Mouse (Mus musculus): Measurements from ENCODE around the gene Zfp420.
"Not testable (repeated sequence)": the region's sequence is repeated elsewhere in the genome, so short reads cannot be mapped to it uniquely, and the experiment has no call there.

The Zfp420 gene

DNA sequence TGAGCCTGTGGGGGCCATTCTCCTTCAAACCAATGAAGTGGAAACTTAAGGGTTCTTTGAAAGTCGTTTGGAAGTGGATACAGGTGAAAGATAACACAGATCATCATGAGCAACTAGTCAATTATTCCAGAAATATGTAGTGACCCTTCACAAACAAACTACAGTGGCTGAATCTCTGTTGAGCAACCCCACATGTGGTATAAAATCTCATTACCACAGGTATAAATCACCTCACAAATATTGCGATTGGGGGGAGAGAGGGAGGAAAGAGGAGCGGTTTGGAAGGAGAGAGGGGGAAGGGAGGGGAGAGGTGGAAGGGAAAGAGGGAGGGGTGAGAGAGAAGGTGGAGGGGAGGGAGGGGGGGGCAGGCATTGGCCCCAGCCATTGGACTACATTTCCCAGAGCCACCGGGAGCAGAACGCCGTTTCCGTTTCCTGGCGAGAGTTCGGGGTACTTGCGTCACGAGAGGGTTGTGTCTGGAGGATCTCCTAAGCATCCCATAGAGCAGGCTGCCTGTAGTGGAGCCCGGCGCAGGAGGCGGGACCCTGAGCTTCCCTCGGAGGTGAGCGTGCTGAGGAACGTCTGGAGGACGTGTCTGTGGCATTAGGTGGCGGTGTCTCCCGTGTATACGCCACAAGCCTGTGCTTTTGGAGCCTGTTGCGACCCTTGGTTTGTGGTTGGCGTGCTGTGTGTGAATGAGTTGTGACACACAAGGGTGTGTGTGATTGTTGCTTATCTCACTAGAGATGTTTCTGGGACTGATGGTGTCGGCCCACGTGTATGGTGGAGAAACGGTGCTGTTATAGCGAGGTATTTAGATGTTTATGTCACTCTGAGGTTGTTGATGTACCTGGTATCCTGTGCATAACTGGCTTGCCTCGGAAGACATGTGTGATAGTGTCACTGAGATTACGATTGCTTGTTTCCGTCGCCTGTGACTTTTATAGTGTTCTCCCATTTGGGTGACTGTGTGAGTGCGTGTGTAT lies at the start of gene Zfp420:
TSS of gene Zfp420 (plus strand) at position 448 of the 986 bp plus-strand sequence.
- peak; percentile 61 to 79 for DNase-seq (ENCODE audit: low spot score in 2 of 2)

DNA sequence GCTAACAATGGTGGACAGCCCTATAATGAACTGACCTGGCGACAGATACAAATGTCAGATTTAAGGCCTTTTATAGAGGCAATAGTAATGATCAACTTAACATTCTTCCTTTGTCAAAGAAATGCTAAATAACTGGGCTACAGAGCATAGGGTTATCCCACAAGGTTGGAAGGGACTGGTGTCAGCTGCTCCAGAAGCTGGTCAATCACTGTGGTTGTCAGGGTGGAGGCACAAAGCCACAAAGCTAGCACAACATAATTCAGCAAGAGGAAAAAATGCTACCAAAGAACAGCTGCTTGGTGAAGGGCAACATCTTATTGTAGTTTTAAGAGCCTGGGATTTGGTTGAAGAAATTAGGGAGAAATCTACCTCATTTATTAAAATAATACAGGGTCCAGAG lies 47.5 kb upstream of the Zfp420 start:
- no peak for DNase-seq (ENCODE audit: low spot score in 2 of 2)

DNA sequence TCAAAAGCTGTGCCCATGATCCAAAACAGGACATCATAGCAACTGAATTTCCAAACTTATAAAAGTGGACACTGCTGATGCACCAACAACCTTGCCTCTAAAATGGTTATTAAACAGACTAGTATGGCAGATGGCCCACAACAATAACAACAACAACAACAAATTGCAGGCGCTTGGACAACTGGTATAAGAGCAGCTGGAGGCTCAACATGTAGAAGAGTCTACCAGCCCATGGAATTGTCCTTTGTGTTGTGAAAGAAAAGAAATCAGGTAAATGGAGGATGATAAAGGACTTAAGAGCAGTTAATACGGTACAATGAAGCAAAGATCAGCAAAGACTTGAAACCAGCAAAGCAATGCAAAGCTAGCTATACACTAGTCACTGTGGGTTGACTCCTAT lies 45.4 kb upstream of the Zfp420 start:
- DNase-seq (ENCODE audit: low spot score in 2 of 2): no peak

DNA sequence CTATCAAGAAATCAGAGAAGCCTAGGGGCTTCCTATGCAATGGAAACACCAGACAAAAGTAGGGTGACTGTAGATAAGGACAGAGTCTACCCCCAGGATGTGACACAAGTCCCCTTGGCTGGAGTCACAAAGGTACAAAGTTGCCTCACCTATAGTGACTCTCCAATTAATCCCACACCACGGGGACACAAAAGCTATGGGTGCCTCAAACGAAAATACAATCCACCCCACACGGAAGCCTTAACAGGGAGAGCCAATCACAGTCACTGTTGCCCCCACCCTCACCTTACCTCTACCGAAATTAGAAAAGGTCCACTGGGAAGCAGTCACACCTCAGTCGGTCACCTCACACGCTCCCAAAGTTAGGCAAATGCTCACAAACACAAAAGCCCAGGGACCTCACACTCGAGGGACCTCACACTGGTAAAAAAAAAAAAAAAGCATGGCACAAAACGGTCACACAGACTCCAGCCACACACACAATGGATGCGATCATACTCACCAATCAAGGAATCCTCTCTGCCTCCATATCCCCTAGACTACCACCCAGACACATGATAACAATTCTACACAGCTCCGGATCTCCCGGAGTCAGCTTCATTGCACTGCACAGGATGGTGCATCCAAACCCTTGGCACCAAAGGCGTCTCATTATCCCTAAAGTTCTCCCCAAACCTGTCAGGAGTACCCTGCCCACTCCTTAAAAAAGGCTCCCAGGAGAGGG lies 44.6 kb upstream of the Zfp420 start:
- DNase-seq (ENCODE audit: low spot score in 2 of 2): no peak

DNA sequence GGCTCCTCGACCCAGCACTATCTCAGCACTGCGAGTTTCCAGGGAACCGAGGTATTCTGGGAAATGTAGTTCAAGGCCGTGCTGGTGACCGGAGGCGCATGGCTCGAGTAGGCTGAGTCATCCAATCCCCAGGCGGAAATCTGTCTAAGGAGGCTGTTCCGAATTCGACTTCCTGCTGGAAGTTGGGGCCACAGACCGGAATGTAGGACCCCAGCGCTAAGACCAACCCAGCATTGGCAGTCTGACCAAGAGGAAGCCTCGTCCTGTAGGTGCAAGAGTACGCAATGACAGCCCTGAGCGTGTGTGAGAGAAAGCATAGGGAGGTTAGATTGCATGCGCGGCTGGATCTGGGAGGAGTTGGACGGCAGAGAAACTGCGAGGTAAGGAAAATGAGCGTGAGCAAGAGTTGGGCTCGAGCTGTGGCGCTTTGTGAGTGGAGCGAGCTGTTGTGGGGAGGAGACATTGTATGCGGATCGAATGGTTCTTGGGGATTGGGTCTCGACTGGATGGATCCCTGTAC lies 43.8 kb upstream of the Zfp420 start, which contains the start of gene Zfp790:
TSS of gene Zfp790 (plus strand) at position 205 of the 520 bp plus-strand sequence.
- peak; percentile 66 to 83 for DNase-seq (ENCODE audit: low spot score in 2 of 2)

DNA sequence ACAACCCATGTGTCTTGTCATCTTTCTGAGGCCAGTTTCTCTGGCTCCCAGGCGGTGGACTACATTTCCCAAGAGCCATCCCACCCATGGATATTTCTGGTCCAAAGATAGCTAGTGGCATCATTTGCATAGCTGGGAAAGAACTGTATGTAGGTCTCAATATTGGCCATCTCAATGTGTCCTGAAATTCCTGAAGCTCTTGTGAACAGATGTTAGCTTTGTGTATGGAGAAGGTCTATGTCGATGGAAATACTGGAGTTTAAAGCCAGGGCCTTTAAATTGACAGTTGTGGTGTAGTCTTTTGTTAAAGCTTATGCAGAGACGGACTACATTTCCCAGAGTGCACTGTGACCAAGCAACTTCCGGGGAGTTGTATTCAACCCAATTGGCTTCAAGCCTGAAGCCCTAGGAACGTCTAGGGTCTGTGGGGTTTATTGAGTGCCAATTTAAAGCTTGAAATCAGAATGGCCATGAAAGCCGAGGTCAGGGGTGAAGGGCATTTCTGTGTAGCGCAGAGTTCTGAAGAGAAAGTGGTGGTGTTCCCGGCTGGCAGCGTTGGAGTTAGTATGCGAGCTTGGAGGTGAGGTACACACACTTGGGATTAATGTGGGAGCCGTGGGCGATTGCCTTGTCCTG lies 41.0 kb upstream of the Zfp420 start:
- peak; percentile 27 to 63 for DNase-seq (ENCODE audit: low spot score in 2 of 2)

DNA sequence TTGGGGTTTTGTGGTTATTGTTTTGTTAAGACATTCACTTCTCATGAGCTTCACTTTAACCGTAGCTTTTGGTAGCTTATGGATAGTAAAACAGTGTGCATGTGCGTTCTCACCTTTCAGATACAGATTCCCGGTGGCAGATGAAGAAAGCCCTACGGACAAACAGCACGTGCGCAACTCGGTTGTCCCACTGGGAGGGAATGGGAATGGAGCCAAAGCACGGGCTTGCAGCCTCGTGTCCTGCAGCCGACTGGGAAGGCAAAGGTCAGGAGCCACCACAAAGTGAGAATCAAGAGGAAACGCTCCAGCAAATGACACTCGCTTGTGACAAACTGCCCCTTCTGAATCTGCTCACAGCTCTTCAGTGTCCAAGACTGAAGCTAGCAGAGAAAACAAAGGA lies 31.8 kb upstream of the Zfp420 start:
- no peak for DNase-seq (ENCODE audit: low spot score in 2 of 2)

DNA sequence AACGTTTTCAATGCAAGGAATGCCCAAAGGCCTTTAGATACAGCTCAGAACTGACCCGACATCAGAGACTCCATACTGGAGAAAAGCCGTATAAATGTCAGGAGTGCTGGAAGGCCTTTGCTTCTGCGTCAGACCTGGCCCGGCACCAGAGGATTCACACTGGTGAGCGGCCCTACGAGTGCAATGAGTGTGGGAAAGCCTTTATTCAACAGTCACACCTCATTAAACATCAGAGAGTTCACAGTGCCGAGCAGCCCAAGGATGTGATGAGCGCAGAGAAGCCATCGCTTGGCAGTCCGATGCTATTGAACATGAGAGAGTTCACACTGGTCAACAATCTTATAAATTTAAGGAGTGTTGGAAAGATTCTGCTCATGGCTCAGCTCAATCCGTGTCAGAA lies 30.0 kb upstream of the Zfp420 start:
- no peak for DNase-seq (ENCODE audit: low spot score in 2 of 2)

DNA sequence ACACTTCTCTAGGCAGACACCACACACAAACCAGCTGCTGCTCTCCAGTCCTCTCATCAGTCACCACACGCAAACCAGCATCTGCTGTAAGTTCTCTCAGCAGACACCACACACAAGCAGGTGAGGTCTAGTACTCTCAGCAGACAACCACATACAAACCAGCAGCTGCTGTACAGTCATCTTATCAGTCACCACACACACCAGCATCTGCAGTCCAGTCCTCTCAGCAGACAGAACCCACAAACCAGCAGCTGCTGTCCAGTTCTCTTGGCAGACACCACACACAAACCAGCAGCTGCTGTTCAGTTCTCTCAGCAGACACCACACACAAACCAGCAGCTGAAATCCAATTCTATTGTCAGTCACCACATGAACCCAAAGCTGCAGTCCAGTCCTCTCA lies 23.0 kb upstream of the Zfp420 start:
- DNase-seq (ENCODE audit: low spot score in 2 of 2): no peak

DNA sequence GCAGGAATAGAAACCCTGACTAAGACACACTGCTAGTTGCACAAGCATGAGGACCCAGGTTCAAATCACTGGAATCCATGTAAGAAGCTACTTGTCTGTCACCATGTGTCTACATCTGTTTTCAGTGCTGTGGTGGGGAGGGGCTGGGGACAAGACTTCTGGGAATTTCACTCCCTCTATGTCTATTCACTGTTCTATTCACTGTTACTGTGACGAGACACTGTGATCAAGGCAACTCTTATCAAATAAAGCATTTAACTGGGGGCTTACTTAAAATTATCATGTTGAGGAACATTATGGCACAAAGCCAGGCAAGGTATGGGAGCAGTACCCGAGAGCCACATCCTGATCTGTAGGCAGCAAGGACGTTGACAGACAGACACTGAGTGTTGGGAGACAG lies 20.5 kb upstream of the Zfp420 start:
- DNase-seq (ENCODE audit: low spot score in 2 of 2): no peak

DNA sequence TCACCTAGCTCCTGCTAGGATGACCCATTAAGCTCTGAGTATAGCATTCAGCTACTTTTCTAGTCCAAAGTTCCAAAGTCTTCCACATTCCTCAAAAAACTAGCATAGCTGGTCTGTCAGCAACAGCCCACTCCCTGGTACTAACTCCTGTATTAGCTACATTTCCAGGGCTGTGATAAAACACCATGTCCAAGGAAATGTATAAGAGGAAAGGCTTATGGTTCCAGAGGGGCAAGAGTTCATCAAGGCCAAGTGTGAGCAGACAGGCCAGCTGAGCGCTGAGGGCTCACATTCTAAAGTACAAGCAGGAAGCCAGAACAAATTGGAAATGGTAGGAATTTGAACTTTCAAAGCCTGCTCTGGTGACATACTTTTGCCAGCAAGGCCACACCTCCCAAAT lies 17.7 kb upstream of the Zfp420 start:
- DNase-seq (ENCODE audit: low spot score in 2 of 2): no peak

DNA sequence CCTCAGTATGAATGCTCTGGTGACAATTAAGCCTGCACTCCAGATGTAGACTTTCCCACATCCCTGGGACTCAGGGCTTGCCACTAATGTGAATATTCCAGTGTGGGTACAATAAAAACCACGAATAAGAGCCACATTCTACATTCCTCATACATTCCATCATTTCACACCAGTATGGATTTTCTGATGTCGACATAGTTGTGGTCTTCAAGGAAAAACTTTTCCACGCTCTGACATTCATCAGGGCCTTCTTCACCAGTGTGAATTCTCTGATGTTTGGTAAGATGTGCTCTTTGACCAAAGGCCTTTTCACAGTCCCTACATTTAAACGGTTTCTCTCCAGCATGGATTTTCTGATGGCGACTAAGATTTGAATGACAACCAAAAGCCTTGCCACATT lies 15.2 kb upstream of the Zfp420 start:
- no peak for DNase-seq (ENCODE audit: low spot score in 2 of 2)

DNA sequence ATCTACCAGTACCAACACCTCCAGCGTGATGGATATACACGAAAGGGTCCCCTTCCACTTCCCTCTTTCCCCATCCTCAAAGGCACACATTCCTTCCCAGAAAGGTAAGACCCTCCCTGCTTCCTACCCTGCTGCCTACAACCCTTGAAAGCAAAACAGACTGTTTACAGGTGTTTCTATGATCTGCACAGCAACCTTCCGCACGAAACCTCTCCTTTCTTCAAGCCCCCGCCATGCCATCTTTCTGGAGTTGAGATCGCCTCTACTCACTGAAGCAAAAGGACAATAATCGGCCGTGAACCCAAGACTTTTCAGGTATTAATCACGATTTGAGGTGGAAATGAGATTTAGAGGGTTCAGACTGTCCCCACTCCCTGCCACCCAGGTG lies 7.0 kb upstream of the Zfp420 start:
- no peak for DNase-seq (ENCODE audit: low spot score in 2 of 2)

DNA sequence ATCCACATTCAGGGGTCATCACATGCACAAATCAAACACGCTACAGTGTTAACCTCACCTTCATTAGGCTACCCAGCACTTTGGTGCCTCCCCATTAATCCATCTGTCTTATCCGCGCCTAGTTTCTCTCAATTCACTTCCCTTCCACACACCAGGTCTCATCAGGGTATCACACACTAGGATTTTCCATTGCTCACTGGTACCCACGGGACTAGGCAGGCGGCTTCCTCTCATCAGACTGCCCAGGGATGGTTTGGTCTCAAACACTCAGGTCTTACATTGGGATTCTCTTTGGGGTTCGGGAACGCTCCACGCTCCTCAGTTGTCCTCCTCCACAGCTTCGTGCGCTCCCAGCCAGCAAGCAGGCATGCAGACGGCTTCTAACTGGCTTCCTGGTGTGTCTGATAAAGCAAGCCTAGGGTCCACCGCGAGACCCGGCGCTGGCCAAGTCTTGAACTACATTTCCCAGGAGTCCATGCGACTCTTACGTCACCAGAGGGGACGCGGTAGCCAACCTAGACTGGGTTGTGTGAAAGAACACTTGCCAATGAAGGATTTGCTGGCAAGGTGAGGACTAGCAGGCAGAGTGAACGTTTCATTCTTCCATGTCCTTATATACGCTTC lies 6.4 kb upstream of the Zfp420 start, which contains the start of gene Zfp940:
TSS of gene Zfp940 (minus strand) at position 451 of the 624 bp plus-strand sequence.
- DNase-seq (ENCODE audit: low spot score in 2 of 2): peak; percentile 69 to 81

DNA sequence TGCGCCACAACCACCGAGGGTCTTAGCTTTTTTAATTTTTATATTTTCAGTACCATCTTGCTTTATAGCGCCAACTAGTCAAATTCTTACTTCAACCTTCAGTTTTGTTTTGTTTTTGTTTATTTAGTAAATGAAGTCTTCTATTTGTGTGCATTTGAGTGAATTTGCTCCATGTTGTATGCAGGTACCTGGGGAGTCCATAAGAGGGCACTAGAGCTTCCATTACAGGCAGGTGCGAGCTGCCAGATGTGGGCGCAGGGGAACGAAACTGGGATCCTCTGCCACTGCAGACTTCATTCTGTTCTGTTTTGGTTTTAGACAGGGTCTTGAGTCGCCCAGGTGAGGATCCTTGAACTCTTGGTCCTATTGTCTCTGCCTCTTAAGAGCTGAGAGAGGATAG lies 1.9 kb downstream of the Zfp420 start:
- DNase-seq (ENCODE audit: low spot score in 2 of 2): no peak

DNA sequence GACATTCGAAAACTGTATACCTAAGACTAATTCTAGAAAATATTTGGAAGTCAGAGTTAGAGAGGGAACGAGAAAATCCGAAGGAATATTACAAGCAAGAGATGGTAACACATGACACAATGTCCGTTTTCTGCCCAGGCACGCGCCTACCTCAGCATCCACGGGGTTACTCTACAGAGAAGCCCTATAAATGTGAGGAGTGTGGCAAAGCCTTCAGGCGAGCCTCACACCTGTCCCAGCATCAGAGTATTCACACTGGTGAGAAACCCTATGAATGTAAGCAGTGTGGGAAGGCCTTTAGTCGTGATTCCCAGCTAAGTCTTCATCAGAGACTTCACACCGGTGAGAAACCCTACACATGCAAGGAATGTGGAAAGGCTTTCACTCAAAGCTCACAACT lies 14.5 kb downstream of the Zfp420 start:
- DNase-seq (ENCODE audit: low spot score in 2 of 2): no peak

DNA sequence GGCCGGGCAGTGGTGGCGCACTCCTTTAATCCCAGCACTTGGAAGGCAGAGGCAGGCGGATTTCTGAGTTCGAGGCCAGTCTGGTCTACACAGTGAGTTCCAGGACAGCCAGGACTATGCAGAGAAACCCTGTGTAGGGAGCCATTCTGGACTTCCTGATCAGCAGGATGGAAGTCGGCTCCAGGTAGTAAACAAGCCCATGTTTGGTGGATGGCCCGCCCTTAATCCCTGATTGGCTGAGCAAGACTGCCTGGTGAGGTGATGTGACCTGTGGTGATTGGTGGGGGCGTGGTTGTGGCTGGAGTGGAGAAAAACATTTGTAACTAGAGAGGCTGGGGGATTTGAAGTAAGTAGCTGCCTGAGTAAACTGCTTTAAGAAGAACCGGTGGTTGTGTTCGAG lies 17.8 kb downstream of the Zfp420 start:
- not testable (repeated sequence) for DNase-seq (ENCODE audit: low spot score in 2 of 2)

DNA sequence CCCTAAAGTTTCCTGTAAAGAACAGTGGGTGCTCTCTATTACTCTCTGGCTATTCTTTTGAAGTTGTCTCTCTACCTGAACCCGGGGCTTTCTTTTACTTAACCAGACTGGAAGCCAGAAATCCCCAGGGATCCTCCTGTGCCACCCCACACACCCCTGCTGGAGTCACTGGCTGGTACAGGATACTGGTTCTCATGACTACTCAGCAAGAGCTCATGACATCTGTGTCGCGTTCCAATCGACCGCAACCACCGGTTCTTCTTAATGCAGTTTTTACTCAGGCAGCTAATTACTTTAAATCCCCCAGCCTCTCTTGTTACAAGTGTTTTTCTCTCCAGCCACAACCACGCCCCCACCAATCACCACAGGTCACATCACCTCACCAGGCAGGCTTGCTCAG lies 20.3 kb downstream of the Zfp420 start:
- no peak for DNase-seq (ENCODE audit: low spot score in 2 of 2)

DNA sequence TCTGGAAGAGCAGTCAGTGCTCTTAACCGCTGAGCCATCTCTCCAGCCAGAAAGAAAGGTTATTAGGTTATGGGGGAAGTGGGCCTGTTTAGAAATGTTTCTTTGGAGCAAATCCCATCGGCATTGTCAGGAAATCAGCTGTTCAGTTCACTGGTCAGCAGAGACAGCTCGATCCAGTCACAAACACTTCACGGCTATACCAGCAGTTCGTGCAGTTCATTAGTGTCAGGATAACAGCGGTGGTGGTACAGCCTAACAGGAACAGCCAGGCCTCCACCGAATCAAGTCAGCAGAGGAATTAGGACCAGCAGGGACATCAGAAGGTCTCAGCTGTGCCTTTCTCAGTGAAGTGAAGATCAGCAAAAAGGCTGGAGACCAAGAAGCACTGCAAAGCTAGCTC lies 21.1 kb downstream of the Zfp420 start:
- no peak for DNase-seq (ENCODE audit: low spot score in 2 of 2)

DNA sequence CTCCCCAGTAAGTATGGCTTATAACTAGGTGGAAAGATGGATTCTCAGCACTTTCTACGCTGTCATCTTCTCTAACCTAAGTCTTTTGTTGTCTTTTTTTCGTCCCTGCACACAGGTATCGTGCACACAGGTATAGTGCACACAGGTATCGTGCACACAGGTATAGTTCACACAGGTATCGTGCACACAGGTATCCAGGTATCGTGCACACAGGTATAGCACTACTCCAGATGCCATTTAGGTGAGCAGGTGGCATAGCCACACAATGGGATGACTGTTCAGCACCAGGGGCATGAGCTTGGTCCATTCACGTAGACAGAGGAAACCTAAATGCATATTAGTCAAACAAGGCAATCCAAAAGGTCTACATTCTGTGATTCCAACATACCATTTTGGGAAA lies 30.7 kb downstream of the Zfp420 start:
- no peak for DNase-seq (ENCODE audit: low spot score in 2 of 2)

DNA sequence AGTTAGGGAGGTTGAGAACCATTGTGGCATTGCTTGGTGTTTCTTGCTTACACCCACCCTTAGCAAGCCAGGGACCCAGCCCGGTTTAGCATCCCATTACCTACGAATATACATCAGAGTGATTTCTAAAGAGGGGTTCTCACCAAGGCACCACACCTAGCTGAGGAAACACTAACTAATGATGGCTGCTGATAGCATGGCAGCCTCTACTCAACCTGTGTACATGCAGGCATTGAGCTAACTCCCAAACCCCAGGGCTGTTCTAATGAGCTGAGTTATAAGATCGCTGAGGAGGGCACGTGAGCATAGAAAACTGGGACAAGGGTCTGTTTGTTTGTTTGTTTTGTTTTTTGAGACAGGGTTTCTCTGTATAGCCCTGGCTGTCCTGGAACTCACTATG lies 33.0 kb downstream of the Zfp420 start:
- no peak for DNase-seq (ENCODE audit: low spot score in 2 of 2)

DNA sequence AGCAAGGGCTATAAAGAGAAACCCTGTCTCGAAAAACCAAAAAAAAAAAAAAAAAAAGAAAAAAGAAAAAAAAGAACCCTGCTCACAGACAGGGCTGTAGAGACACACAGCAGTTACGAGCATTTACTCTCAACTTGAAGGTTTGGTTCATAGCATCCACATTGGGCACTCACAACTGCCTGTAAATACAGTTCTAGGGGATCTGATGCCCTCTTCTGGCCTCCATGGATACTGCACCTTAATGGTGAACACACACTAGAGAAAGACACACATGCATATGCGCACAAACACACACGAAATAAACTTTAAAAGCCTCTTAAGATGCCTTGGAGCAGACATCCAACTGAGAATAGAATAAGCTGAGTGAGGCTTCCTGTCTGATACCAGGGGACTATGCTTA lies 38.6 kb downstream of the Zfp420 start:
- DNase-seq (ENCODE audit: low spot score in 2 of 2): no peak
